Mouse (Mus musculus) liver, postnatal 0 days (tissue): ENCODE measurements around the gene Slc39a5. TPM values are rescaled to one million over a fixed set of nuclear protein-coding genes. Genes with fewer than 3 reads are reported as not detected.

Source experiments
- ATAC-seq: fragments of 200-750 bp; cut with Nextera tagmentation; 2 replicates; pipeline ENCODE4 v1.8.0; 2017; ENCODE audit warnings: mild to moderate bottlenecking, moderate library complexity
- DNase-seq: peaks from one replicate; pipeline ENCODE4 v3.0.0-alpha.2; 2016
- H3K27ac ChIP-seq: fragments of 300-500 bp; sonication (generic); 2 replicates; pipeline ENCODE4 v1.5.1; 2014; ENCODE audit warnings: antibody characterized with exemption, moderate library complexity, mild to moderate bottlenecking, low read depth
- H3K27me3 ChIP-seq: fragments of 300-500 bp; sonication (generic); 2 replicates; pipeline ENCODE4 v1.6.1; 2014; ENCODE audit warnings: low read length, control low read depth, mixed read lengths; ENCODE audit not compliant: insufficient read depth
- H3K36me3 ChIP-seq: fragments of 300-500 bp; sonication (generic); replicated peaks from 2 replicates; pipeline ENCODE4 v1.6.1; 2014; ENCODE audit warnings: mild to moderate bottlenecking, control low read depth, low read length, moderate library complexity, mixed read lengths; ENCODE audit not compliant: insufficient read depth
- H3K4me1 ChIP-seq: fragments of 300-500 bp; sonication (generic); 2 replicates; pipeline ENCODE4 v1.6.1; 2014; ENCODE audit warnings: antibody characterized with exemption, mild to moderate bottlenecking, control low read depth; ENCODE audit not compliant: insufficient read depth
- H3K4me2 ChIP-seq: fragments of 300-500 bp; sonication (generic); 2 replicates; pipeline ENCODE4 v1.6.1; 2014; ENCODE audit warnings: low read depth, mild to moderate bottlenecking, low read length, moderate library complexity, mixed read lengths
- H3K4me3 ChIP-seq: fragments of 300-500 bp; sonication (generic); 2 replicates; pipeline ENCODE4 v1.5.1; 2014; ENCODE audit warnings: low read depth, low read length
- H3K9ac ChIP-seq: fragments of 300-500 bp; sonication (generic); replicated peaks from 2 replicates; pipeline ENCODE4 v1.6.1; 2014; ENCODE audit warnings: mild to moderate bottlenecking, moderate library complexity
- H3K9me3 ChIP-seq: fragments of 300-500 bp; sonication (generic); 2 replicates; pipeline ENCODE4 v1.6.1; 2016; ENCODE audit warnings: mild to moderate bottlenecking, control low read depth, low read length, mixed read lengths
- CTCF ChIP-seq: sonication (generic); IDR thresholded peaks from 2 replicates; pipeline ENCODE4 v1.5.1; 2016; ENCODE audit warnings: antibody characterized with exemption, low read depth
- EP300 ChIP-seq: IDR thresholded peaks from 2 replicates; pipeline ENCODE4 v1.6.1; 2016; ENCODE audit warnings: antibody characterized with exemption, low read depth, mild to moderate bottlenecking
- WGBS: fragments of 180-500 bp; shearing (Covaris S2); extraction: QIAGEN DNeasy Blood & Tissue Kit; methylation state at CpG from one replicate; pipeline ENCODE4 v1.1.7; 2014; ENCODE audit not compliant: insufficient replicate concordance; 5-methylcytosine and 5-hydroxymethylcytosine counted together
- polyA plus RNA-seq: library from polyadenylated mRNA; unstranded; fragments of >200 nt; fragmentation: Nextera tagmentation; extraction: Ambion mirVana; gene quantifications from 2 replicates; pipeline ENCODE4 v1.2.1, GENCODE M21; 2015

The Slc39a5 gene
- 59.0 and 64.1 TPM in 2 replicates for polyA plus RNA-seq

DNA sequence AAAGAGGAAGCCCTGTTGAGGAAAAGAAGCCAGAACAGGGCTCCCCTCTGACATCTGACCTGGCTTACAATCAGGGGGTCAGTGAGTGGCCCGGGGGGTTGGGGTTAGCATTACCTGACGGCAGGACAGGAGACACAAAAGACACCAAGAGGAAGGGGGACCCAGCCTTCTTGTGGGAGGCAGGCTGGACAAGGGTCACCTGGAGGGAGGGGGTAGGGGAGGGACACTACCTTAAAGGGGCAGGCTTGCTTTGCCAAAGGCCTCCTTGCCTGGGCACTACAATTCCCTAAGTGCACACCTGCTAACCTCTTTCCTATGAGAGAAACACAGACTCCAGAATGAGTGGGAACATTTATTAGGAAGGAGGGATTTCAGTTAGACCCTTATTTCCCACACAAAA is at the start of gene Slc39a5:
TSS of gene Slc39a5 (minus strand) at position 174 of the 400 bp plus-strand sequence.
- peaks cover 7% of the 10 kb centered on the region; the same call in 1 of the 2 replicates for H3K36me3 ChIP-seq
- DNase-seq (no peak), ATAC-seq (no peak)
- 0 out of 2 replicates have a peak within 1 kb of the TSS, but pooled peaks have one; percentile 29 for H3K27ac ChIP-seq
- H3K9ac ChIP-seq, result peak within 1 kb of the TSS; percentile 51
- no peaks in the 10 kb centered on the region for H3K27me3 ChIP-seq
- peaks cover 8% of the 10 kb centered on the region; the same call in 1 of the 2 replicates for H3K4me1 ChIP-seq
- WGBS, result 31% methylated on average over 2 of the region's 2 CpGs
- H3K4me3 ChIP-seq, result peak within 1 kb of the TSS; percentile 42
- peak within 1 kb of the TSS; percentile 59 for H3K4me2 ChIP-seq
- TF ChIP-seq EP300 (no peak), CTCF (no peak)
- H3K9me3 ChIP-seq, result no peaks in the 10 kb centered on the region

DNA sequence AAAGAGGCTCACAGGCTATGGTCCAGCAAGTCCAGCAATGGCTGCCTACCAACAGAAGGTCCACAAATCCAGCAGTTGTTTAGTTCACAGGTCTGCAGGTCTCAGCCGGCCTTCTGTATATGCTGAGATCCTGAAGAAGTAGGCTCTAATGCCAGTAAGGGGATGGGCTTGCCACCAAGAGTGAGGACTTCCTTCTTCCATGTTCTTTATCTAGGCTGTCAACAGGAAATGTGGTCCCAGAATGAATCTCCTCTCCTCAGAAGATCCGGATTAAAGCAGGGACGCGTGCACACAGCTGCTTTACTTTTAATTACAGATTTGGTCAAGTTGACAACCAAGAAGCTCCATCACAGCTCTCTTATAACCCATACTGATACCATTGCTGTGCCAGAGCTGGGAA is 44.4 kb upstream of the Slc39a5 start:
- no peak overlapping the region for H3K4me2 ChIP-seq
- no peaks in the 10 kb centered on the region for H3K27me3 ChIP-seq
- ATAC-seq (no peak), DNase-seq (no peak)
- 34% methylated on average over 4 of the region's 4 CpGs for WGBS
- TF ChIP-seq EP300 (no peak), CTCF (no peak)
- no peaks in the 10 kb centered on the region for H3K9me3 ChIP-seq
- peaks cover 6% of the 10 kb centered on the region for H3K36me3 ChIP-seq
- H3K4me3 ChIP-seq, result no peak overlapping the region
- no peaks in the 10 kb centered on the region for H3K4me1 ChIP-seq
- H3K9ac ChIP-seq, result no peak overlapping the region
- no peak overlapping the region for H3K27ac ChIP-seq

DNA sequence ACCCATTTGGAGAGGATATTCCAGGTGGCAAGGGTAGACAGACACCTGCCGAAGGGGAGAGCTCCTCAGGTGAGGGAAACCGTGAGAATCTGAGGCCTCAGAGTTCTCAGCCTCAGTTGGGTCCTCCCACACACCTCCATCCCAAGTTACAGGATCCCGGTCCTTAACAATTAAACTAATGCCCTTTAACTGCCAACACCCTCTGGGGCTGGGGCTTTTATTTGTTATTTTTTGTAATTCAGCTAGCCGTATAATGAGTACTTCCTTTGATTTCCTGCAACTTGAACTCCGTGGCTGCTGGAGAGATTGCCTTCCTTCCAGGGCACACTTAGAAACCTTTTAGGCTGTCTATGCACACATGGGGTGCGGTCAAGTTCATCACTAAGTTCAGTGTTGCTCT is 43.3 kb upstream of the Slc39a5 start:
- DNase-seq, result no peak
- Histone ChIP-seq H3K9ac (no peak overlapping the region), H3K4me3 (no peak overlapping the region), H3K36me3 (peaks cover 11% of the 10 kb centered on the region), H3K4me2 (no peak overlapping the region), H3K27me3 (no peaks in the 10 kb centered on the region), H3K9me3 (no peaks in the 10 kb centered on the region), H3K4me1 (peaks cover 4% of the 10 kb centered on the region; the same call in 1 of the 2 replicates), H3K27ac (no peak overlapping the region)
- WGBS, result 51% methylated on average over 6 of the region's 6 CpGs
- TF ChIP-seq EP300, result no peak
- TF ChIP-seq CTCF, result no peak
- ATAC-seq, result no peak

DNA sequence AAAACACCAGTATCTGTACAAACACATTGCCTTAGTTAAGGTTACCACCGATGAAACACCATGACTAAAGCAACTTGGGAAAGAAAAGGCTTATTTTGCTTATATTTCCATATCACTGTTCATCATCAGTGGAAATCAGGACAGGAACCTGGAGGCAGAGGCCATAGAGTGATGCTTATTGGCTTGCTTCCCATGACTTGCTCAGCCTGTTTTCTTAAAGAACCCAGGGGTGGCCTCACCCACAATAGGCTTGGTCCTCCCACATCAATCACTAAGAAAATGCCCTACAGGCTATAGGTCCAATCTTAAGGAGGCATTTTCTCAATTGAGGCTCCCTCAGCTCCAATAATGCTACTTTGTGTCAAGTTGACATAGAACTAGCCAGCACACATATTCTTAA is 41.7 kb upstream of the Slc39a5 start:
- Histone ChIP-seq H3K4me1 (peaks cover 5% of the 10 kb centered on the region; the same call in 1 of the 2 replicates), H3K27ac (no peak overlapping the region)
- ATAC-seq, result no peak

DNA sequence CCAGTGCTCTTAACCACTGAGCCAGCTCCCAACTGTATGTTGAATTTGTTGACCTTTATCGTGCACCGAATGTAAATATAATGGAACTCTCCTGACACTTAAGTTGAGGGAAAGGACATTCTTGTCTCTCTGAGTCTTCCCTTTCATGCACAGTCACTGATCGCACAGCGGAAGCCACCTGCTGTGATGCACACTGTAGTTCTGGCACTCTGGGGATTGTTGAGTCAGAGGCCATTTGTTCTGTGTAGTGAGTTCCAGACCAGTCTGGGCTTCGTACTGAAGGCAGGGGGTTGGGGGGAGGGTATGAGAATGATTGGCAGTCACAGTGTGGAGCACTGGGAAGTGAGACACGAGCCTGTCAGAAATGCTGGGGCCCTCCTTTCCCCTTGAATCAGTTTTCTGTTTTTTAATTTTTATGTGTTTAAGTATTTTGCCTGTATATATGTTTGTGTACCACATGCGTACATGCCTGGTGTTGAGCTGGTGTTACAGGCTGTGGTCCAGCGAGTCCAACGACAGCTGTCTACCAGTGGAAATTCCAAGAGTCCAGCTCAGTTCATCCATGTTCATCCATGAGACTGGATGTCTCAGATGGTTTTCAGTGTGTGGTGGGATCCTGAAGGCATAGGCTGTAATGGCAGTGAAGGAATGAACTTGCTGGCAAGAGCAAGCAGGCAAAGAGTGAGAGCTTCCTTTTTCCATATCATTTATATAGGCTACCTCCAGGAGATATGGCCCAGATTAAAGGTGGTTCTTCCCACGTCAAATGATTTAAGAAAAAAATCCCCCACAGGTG is 40.5 kb upstream of the Slc39a5 start:
- 87% methylated on average over 10 of the region's 10 CpGs for WGBS

More for the DNA sequence above, 41.7 kb upstream of the Slc39a5 start:
- Histone ChIP-seq H3K27me3 (no peaks in the 10 kb centered on the region), H3K4me3 (no peak overlapping the region), H3K4me2 (no peak overlapping the region), H3K36me3 (peaks cover 21% of the 10 kb centered on the region), H3K9ac (no peak overlapping the region), H3K9me3 (no peaks in the 10 kb centered on the region)
- DNase-seq, result no peak
- 85% methylated on average over 1 of the region's 1 CpGs for WGBS
- TF ChIP-seq EP300 (no peak), CTCF (no peak)

DNA sequence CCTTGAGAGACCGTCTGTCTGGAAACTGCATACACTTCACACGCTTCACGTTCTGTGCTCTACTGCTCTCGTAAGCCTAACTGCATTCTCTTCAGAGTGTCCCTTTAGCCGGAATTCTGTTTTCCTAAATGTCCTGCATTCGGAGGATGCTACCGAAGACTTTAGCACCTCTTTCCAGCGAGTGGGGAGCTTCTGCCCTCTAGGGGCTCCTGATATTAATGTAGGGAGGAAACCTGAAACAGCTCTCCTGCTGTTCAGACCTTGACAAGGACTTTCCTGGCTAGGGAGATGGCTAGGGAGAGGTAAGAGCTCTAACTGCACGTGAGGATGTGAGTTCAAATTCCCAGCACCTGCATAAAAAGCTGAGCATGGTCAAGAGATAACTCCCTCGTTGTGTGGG is 39.4 kb upstream of the Slc39a5 start:
- 64% methylated on average over 10 of the region's 10 CpGs for WGBS
- peaks cover 5% of the 10 kb centered on the region; the same call in 1 of the 2 replicates for H3K4me1 ChIP-seq
- no peak overlapping the region for H3K4me3 ChIP-seq
- DNase-seq, result peak; percentile 27
- TF ChIP-seq CTCF (peak; percentile 73), EP300 (no peak)
- H3K27me3 ChIP-seq, result no peaks in the 10 kb centered on the region
- H3K9me3 ChIP-seq, result no peaks in the 10 kb centered on the region
- ATAC-seq, result no peak
- H3K4me2 ChIP-seq, result no peak overlapping the region
- H3K27ac ChIP-seq, result no peak overlapping the region
- no peak overlapping the region for H3K9ac ChIP-seq
- peaks cover 38% of the 10 kb centered on the region for H3K36me3 ChIP-seq

More for the DNA sequence above, 40.5 kb upstream of the Slc39a5 start:
- H3K9me3 ChIP-seq, result no peaks in the 10 kb centered on the region
- no peak overlapping the region for H3K4me3 ChIP-seq
- H3K4me2 ChIP-seq, result no peak overlapping the region
- no peak overlapping the region for H3K9ac ChIP-seq
- TF ChIP-seq EP300 (no peak), CTCF (no peak)
- H3K36me3 ChIP-seq, result peaks cover 29% of the 10 kb centered on the region
- no peaks in the 10 kb centered on the region for H3K27me3 ChIP-seq
- no peak overlapping the region for H3K27ac ChIP-seq
- DNase-seq (no peak), ATAC-seq (no peak)
- H3K4me1 ChIP-seq, result peaks cover 5% of the 10 kb centered on the region; the same call in 1 of the 2 replicates
